ENCODE assay signal across 17 mouse cellular contexts in genomic region chr13:6602786-6603409, GRCm38 (mm10). TPM values are rescaled to one million over a fixed set of nuclear protein-coding genes. Genes with fewer than 3 reads are reported as not detected.
DNase-seq lines count a peak whose midpoint lies in the region; ATAC-seq and TF ChIP-seq lines count a peak whose summit lies in the region.
"Had no signal": no experiment of that assay in that cellular context is flagged by ENCODE, and none has a peak within 500 bp of the region (broad histone marks: within the 10 kb centered on the region; RNA-seq: fewer than 3 reads in every experiment).

No protein-coding gene starts in this region.

- no peak for ATAC-seq in hindbrain, postnatal 0 days
- ATAC-seq in lung, embryonic 14.5 days (ENCODE audit: insufficient read depth): no peak
- 0 out of 2 replicates have a peak, but pooled peaks have one; percentile 54 for ATAC-seq in common myeloid progenitor, adult 5-6 weeks (replicated peaks; ENCODE audit: low read depth, poor library complexity, severe bottlenecking)
- ATAC-seq in forebrain, embryonic 12.5 days (ENCODE audit: low FRiP score): no peak
- ATAC-seq: midbrain, embryonic 13.5 days had no signal

- no peak overlapping the region for H3K27ac ChIP-seq in hindbrain, postnatal 0 days
- H3K27ac ChIP-seq in hindbrain, embryonic 10.5 days: no peak overlapping the region
- H3K27ac ChIP-seq in lung, embryonic 14.5 days (ENCODE audit: low read depth): no peak overlapping the region
- no peak overlapping the region for H3K27ac ChIP-seq in forebrain, embryonic 12.5 days
- H3K27ac ChIP-seq: embryonic facial prominence, embryonic 13.5 days; midbrain, embryonic 13.5 days had no signal

- H3K4me2 ChIP-seq in hindbrain, postnatal 0 days (ENCODE audit: low read depth, low read length): no peak overlapping the region
- no peak overlapping the region for H3K4me2 ChIP-seq in lung, embryonic 14.5 days
- H3K4me2 ChIP-seq in forebrain, embryonic 12.5 days: no peak overlapping the region
- H3K4me2 ChIP-seq: embryonic facial prominence, embryonic 13.5 days; midbrain, embryonic 13.5 days had no signal

- no peak overlapping the region for H3K4me3 ChIP-seq in hindbrain, postnatal 0 days (ENCODE audit: low read length)
- H3K4me3 ChIP-seq in hindbrain, embryonic 10.5 days: no peak overlapping the region
- no peak overlapping the region for H3K4me3 ChIP-seq in lung, embryonic 14.5 days (ENCODE audit: low read depth, low read length)
- no peak overlapping the region for H3K4me3 ChIP-seq in forebrain, embryonic 12.5 days (replicated peaks)
- H3K4me3 ChIP-seq: embryonic facial prominence, embryonic 13.5 days; midbrain, embryonic 13.5 days had no signal

- no peak for DNase-seq in hindbrain, postnatal 0 days (ENCODE audit: low spot score)
- DNase-seq in hindbrain, embryonic 10.5 days (ENCODE audit: low spot score): no peak
- no peak for DNase-seq in lung, embryonic 14.5 days
- DNase-seq in lung, postnatal 25 days (ENCODE audit: low spot score): no peak
- peak; percentile 19 for DNase-seq in NIH3T3 (ENCODE audit: low read depth)
- DNase-seq in urinary bladder, postnatal 36 days (ENCODE audit: low spot score in 2 of 2): no peak
- DNase-seq: adrenal gland, postnatal 25 days; cerebellum, postnatal 14 days; heart, adult 18-20 months; heart, postnatal 10 days; layer of hippocampus, adult 9-11 months; lung, postnatal 4 days; thymus, postnatal 4 days had no signal

- no peak overlapping the region for H3K9ac ChIP-seq in hindbrain, postnatal 0 days (replicated peaks; ENCODE audit: low read length)
- H3K9ac ChIP-seq in lung, embryonic 14.5 days: no peak overlapping the region
- H3K9ac ChIP-seq in forebrain, embryonic 12.5 days: no peak overlapping the region
- H3K9ac ChIP-seq: embryonic facial prominence, embryonic 13.5 days; midbrain, embryonic 13.5 days had no signal

- WGBS in hindbrain, postnatal 0 days: 87% methylated on average over 10 of the region's 10 CpGs
- 89% methylated on average over 10 of the region's 10 CpGs for WGBS in hindbrain, embryonic 10.5 days
- 80% methylated on average over 10 of the region's 10 CpGs for WGBS in lung, embryonic 14.5 days
- WGBS in forebrain, embryonic 12.5 days: 88% methylated on average over 10 of the region's 10 CpGs

- no peaks in the 10 kb centered on the region for H3K4me1 ChIP-seq in hindbrain, postnatal 0 days (ENCODE audit: insufficient read depth, low read length)
- no peaks in the 10 kb centered on the region for H3K4me1 ChIP-seq in hindbrain, embryonic 10.5 days (replicated peaks)
- H3K4me1 ChIP-seq in lung, embryonic 14.5 days (ENCODE audit: insufficient read depth): no peaks in the 10 kb centered on the region
- no peaks in the 10 kb centered on the region for H3K4me1 ChIP-seq in forebrain, embryonic 12.5 days
- H3K4me1 ChIP-seq: embryonic facial prominence, embryonic 13.5 days; midbrain, embryonic 13.5 days had no signal

- peak; percentile 24 for TF ChIP-seq CTCF in hindbrain, postnatal 0 days (IDR thresholded peaks at IDR 0.05; ENCODE audit: low read depth)
- TF ChIP-seq CTCF in lung, embryonic 14.5 days (IDR thresholded peaks at IDR 0.05; ENCODE audit: low read depth): peak; percentile 35

- H3K36me3 ChIP-seq in hindbrain, postnatal 0 days (ENCODE audit: insufficient read depth, low read length): peaks cover 29% of the 10 kb centered on the region
- H3K36me3 ChIP-seq in hindbrain, embryonic 10.5 days: no peaks in the 10 kb centered on the region
- no peaks in the 10 kb centered on the region for H3K36me3 ChIP-seq in lung, embryonic 14.5 days (ENCODE audit: insufficient read depth)
- no peaks in the 10 kb centered on the region for H3K36me3 ChIP-seq in forebrain, embryonic 12.5 days (replicated peaks)
- H3K36me3 ChIP-seq: embryonic facial prominence, embryonic 13.5 days had no signal

- H3K9me3 ChIP-seq in hindbrain, postnatal 0 days (ENCODE audit: low read length): no peaks in the 10 kb centered on the region
- H3K9me3 ChIP-seq in hindbrain, embryonic 10.5 days: no peaks in the 10 kb centered on the region
- H3K9me3 ChIP-seq in lung, embryonic 14.5 days (ENCODE audit: low read depth, low read length): no peaks in the 10 kb centered on the region
- no peaks in the 10 kb centered on the region for H3K9me3 ChIP-seq in forebrain, embryonic 12.5 days
- H3K9me3 ChIP-seq: embryonic facial prominence, embryonic 13.5 days; midbrain, embryonic 13.5 days had no signal

- H3K27me3 ChIP-seq in hindbrain, postnatal 0 days (ENCODE audit: insufficient read depth, low read length): no peaks in the 10 kb centered on the region
- no peaks in the 10 kb centered on the region for H3K27me3 ChIP-seq in hindbrain, embryonic 10.5 days (ENCODE audit: insufficient read depth, poor library complexity, severe bottlenecking)
- H3K27me3 ChIP-seq in lung, embryonic 14.5 days (ENCODE audit: insufficient read depth, low read length): no peaks in the 10 kb centered on the region
- no peaks in the 10 kb centered on the region for H3K27me3 ChIP-seq in forebrain, embryonic 12.5 days
- H3K27me3 ChIP-seq: embryonic facial prominence, embryonic 13.5 days; midbrain, embryonic 13.5 days had no signal

RNA-seq across cellular contexts. Expression of gene Pfkp, which starts 45.7 kb away (rescaled TPM):
- 179 and 233 TPM in 2 replicates for total RNA-seq in hindbrain, postnatal 0 days (2014; rRNA removed)
- polyA plus RNA-seq in hindbrain, postnatal 0 days (2015; fragmentation: Nextera tagmentation; extraction: Ambion mirVana): 427 and 436 TPM in 2 replicates
- polyA plus RNA-seq in hindbrain, embryonic 10.5 days (2016; fragmentation: Nextera tagmentation; extraction: Ambion mirVana): 19.0 and 32.8 TPM in 2 replicates
- 20.0 and 20.8 TPM in 2 replicates for polyA plus RNA-seq in lung, embryonic 14.5 days (2014; fragmentation: Nextera tagmentation; extraction: Ambion mirVana)
- 43.8 TPM in 2 replicates for total RNA-seq in common myeloid progenitor, adult 5-6 weeks (2017)
- polyA plus RNA-seq in forebrain, embryonic 12.5 days (2016; fragmentation: Nextera tagmentation; extraction: Ambion mirVana): 29.6 and 30.1 TPM in 2 replicates

RNA-seq across cellular contexts. Expression of gene Pitrm1, which starts 54.9 kb away (rescaled TPM):
- total RNA-seq in hindbrain, postnatal 0 days (2014; rRNA removed): 28.8 and 37.4 TPM in 2 replicates
- polyA plus RNA-seq in hindbrain, postnatal 0 days (2015; fragmentation: Nextera tagmentation; extraction: Ambion mirVana): 30.7 and 33.9 TPM in 2 replicates
- 82.5 and 104 TPM in 2 replicates for polyA plus RNA-seq in hindbrain, embryonic 10.5 days (2016; fragmentation: Nextera tagmentation; extraction: Ambion mirVana)
- polyA plus RNA-seq in lung, embryonic 14.5 days (2014; fragmentation: Nextera tagmentation; extraction: Ambion mirVana): 120 and 135 TPM in 2 replicates
- total RNA-seq in common myeloid progenitor, adult 5-6 weeks (2017): 113 TPM in 2 replicates
- polyA plus RNA-seq in forebrain, embryonic 12.5 days (2016; fragmentation: Nextera tagmentation; extraction: Ambion mirVana): 79.6 and 84.1 TPM in 2 replicates

Comparison
In these comparisons a context has a peak if more than half of its experiments do, and no peak if none do; other contexts are left out.
1. RNA of gene Pfkp, which starts 45.7 kb away (polyA plus RNA-seq): 427 to 436 TPM in hindbrain, postnatal 0 days; 19.0 to 32.8 TPM in hindbrain, embryonic 10.5 days, 29.6 to 30.1 TPM in forebrain, embryonic 12.5 days and 20.0 to 20.8 TPM in lung, embryonic 14.5 days; every median in the first group is over 10 times any median in the second.